7 mouse cellular contexts compared by ENCODE assay signal in the genomic region with DNA sequence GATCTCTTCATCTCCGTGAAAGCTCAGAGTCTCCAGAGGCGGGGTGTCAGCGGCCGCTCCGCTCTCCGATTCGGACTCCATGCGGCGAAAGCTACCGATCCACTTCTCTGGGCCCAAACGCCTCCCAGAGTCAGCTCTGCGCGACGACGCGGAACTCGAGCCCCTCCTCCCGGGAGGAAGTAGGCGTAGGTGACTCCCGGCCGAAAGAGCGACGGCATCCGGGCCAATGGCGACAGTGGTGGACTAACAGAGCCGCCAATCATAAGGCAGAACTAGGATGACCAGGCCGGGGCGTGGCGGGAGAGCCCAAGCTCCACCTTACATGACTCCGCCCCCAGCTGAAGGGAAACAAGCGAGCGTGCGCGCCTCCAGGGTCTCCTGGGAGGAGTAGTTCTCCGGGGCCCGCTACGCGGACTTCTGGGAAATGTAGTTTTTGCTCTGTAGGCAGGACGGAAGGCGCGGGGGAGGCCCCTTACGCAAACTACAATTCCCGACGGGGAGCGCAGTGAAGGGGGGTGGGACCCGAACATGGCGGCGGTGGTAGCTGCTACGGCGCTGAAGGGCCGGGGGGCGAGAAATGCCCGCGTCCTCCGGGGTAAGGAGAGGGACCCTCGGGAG. TPM values are rescaled to one million over a fixed set of nuclear protein-coding genes. Genes with fewer than 3 reads are reported as not detected.
A peak's percentile ranks its signal among the peaks of the same experiment; 100 is the strongest.
DNase-seq lines count a peak whose midpoint lies in the region; ATAC-seq lines count a peak whose summit lies in the region.

TSS of gene Aamp (minus strand) at position 196 of the 618 bp plus-strand sequence.
TSS of gene Pnkd (plus strand) at position 388 of the 618 bp plus-strand sequence.

- intact Hi-C loops in left cerebral cortex, postnatal 36 days (cut with DNase I): loop anchor here (2.0 to 10.0 kb wide), 3 partner anchors 48 to 300 kb away; partner anchors contain the start of genes Arpc2, Bcs1l and Zfp142

- peaks cover 20% of the 10 kb centered on the region for H3K36me3 ChIP-seq in intestine, embryonic 16.5 days (ENCODE audit: control insufficient read depth, insufficient read depth, low read length)
- H3K36me3 ChIP-seq in midbrain, embryonic 11.5 days (ENCODE audit: control insufficient read depth, insufficient read depth, low read length): peaks cover 23% of the 10 kb centered on the region

- H3K27me3 ChIP-seq in intestine, embryonic 16.5 days (replicated peaks; ENCODE audit: control insufficient read depth, insufficient read depth, low read length): no peaks in the 10 kb centered on the region
- no peaks in the 10 kb centered on the region for H3K27me3 ChIP-seq in midbrain, embryonic 11.5 days (ENCODE audit: control insufficient read depth, insufficient read depth, low read length)

- peak within 1 kb of the TSS; percentile 74 for H3K27ac ChIP-seq in intestine, embryonic 16.5 days (ENCODE audit: low read length)
- peak within 1 kb of the TSS; percentile 48; the same call in 1 of the 2 replicates for H3K27ac ChIP-seq in midbrain, embryonic 11.5 days (ENCODE audit: low read depth, low read length)

- H3K4me2 ChIP-seq in intestine, embryonic 16.5 days (ENCODE audit: low read depth, low read length): peak within 1 kb of the TSS; percentile 81
- H3K4me2 ChIP-seq in midbrain, embryonic 11.5 days: peak within 1 kb of the TSS; percentile 81

- H3K9ac ChIP-seq in intestine, embryonic 16.5 days (ENCODE audit: low read depth, low read length): peak within 1 kb of the TSS; percentile 85
- H3K9ac ChIP-seq in midbrain, embryonic 11.5 days (ENCODE audit: low read length): peak within 1 kb of the TSS; percentile 76

- H3K4me1 ChIP-seq in intestine, embryonic 16.5 days (ENCODE audit: control insufficient read depth, insufficient read depth, low read length): peaks cover 33% of the 10 kb centered on the region
- peaks cover 11% of the 10 kb centered on the region for H3K4me1 ChIP-seq in midbrain, embryonic 11.5 days (ENCODE audit: control insufficient read depth, insufficient read depth, low read length)

- no peaks in the 10 kb centered on the region for H3K9me3 ChIP-seq in intestine, embryonic 16.5 days (ENCODE audit: control insufficient read depth, low read length)
- H3K9me3 ChIP-seq in midbrain, embryonic 11.5 days (ENCODE audit: control insufficient read depth, low read length): no peaks in the 10 kb centered on the region

- peak; percentile 100 for DNase-seq in adrenal gland, adult 8-10 months
- peak; percentile 99 for DNase-seq in embryo, embryonic 9.5 days (ENCODE audit: extremely low spot score)
- peak; percentile 94 to 99 for DNase-seq in gastrocnemius, postnatal 4 days (ENCODE audit: low spot score in 2 of 2)
- peak; percentile 99 to 100 for DNase-seq in left cerebral cortex, postnatal 36 days (ENCODE audit: low spot score in 2 of 2)
- DNase-seq in midbrain, embryonic 11.5 days (ENCODE audit: low spot score, missing footprints): peak; percentile 99
- DNase-seq in skeletal muscle tissue, adult 2 months (ENCODE audit: low read depth, low spot score): peak; percentile 99

- H3K4me3 ChIP-seq in intestine, embryonic 16.5 days (ENCODE audit: low read length): peak within 1 kb of the TSS; percentile 78
- peak within 1 kb of the TSS; percentile 73 for H3K4me3 ChIP-seq in midbrain, embryonic 11.5 days (ENCODE audit: low read depth, low read length)

- ATAC-seq in intestine, embryonic 16.5 days: peak; percentile 97
- peak; percentile 97 for ATAC-seq in midbrain, embryonic 11.5 days (ENCODE audit: low FRiP score)

- WGBS in intestine, embryonic 16.5 days: under 1% methylated on average over 56 of the region's 56 CpGs
- under 1% methylated on average over 56 of the region's 56 CpGs for WGBS in midbrain, embryonic 11.5 days

RNA-seq across cellular contexts. Expression of gene Aamp, which starts in this region (rescaled TPM):
- 100 to 1,000 TPM; 174 to 226 (median 192) TPM for total RNA-seq in adrenal gland, adult 8-10 months (2022)
- 100 to 1,000 TPM; 113 to 117 TPM for total RNA-seq in gastrocnemius, postnatal 4 days (2021)
- 246 and 256 TPM in 2 replicates for polyA plus RNA-seq in intestine, embryonic 16.5 days (2015; fragmentation: Nextera tagmentation; extraction: Ambion mirVana)
- 100 to 1,000 TPM; 139 to 143 TPM for total RNA-seq in left cerebral cortex, postnatal 36 days (2021)
- 175 and 186 TPM in 2 replicates for polyA plus RNA-seq in midbrain, embryonic 11.5 days (2014; fragmentation: Nextera tagmentation; extraction: Ambion mirVana)

RNA-seq across cellular contexts. Expression of gene Pnkd, which starts in this region (rescaled TPM):
- 10 to 100 TPM; 68.1 to 76.1 (median 74.6) TPM for total RNA-seq in adrenal gland, adult 8-10 months (2022)
- 10 to 100 TPM; 83.8 to 91.1 TPM for total RNA-seq in gastrocnemius, postnatal 4 days (2021)
- polyA plus RNA-seq in intestine, embryonic 16.5 days (2015; fragmentation: Nextera tagmentation; extraction: Ambion mirVana): 139 and 148 TPM in 2 replicates
- 100 to 1,000 TPM; 151 to 166 TPM for total RNA-seq in left cerebral cortex, postnatal 36 days (2021)
- 83.9 and 84.6 TPM in 2 replicates for polyA plus RNA-seq in midbrain, embryonic 11.5 days (2014; fragmentation: Nextera tagmentation; extraction: Ambion mirVana)

Comparison
In these comparisons a context has a peak if more than half of its experiments do, and no peak if none do; other contexts are left out.
1. Peak in every context shown above with its lines: DNase-seq, ATAC-seq, H3K4me3 ChIP-seq and H3K27ac ChIP-seq.